1 mouse cellular context compared by ENCODE assay signal in genomic region chr5:145083632-145084451, GRCm38 (mm10).
TF ChIP-seq lines count a peak whose summit lies in the region.

Gene Arpc1a (plus strand): TSS chr5:145083830.
Gene Kpna7 (minus strand): TSS chr5:145084030.

TF ChIP-seq in MEL, 35 proteins besides CTCF, POLR2A, EP300 and RAD21 (continued from another document):
- no peak for TF ChIP-seq CHD1 (IDR thresholded peaks at IDR 0.05; ENCODE audit: low read depth, low read length)
- TF ChIP-seq GATA1 (IDR thresholded peaks at IDR 0.05; ENCODE audit: low read depth, low read length), result no peak
TF ChIP-seq in MEL: peak in this region for 15.
